ENCODE assay signal across 8 mouse cellular contexts in the genomic region with DNA sequence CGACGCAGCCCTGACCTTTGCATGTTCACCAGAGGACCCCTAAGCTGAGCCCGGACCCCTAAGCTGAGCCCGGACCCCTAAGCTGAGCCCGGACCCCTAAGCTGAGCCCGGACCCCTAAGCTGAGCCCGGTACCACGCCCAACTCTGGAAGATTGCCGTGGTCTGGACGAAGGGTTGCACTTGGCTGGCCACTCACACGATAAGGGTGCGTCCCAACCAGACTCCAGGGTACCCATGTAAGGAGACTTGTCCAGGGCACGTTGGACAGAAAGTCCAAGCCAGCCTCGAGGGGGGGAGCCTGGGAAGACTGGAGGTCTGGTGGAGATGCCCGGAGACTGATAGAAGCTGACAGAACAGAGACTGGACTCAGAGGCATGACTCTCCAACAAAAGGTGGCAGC. TPM values are rescaled to one million over a fixed set of nuclear protein-coding genes. Genes with fewer than 3 reads are reported as not detected.
A peak's percentile ranks its signal among the peaks of the same experiment; 100 is the strongest.
DNase-seq lines count a peak whose midpoint lies in the region; ATAC-seq lines count a peak whose summit lies in the region.

No protein-coding gene starts in this region.

- no peaks in the 10 kb centered on the region for H3K36me3 ChIP-seq in forebrain, embryonic 14.5 days (ENCODE audit: control insufficient read depth, insufficient read depth, low read length)
- H3K36me3 ChIP-seq in limb, embryonic 12.5 days, result no peaks in the 10 kb centered on the region
- H3K36me3 ChIP-seq in neural tube, embryonic 15.5 days, result no peaks in the 10 kb centered on the region

- peaks cover 4% of the 10 kb centered on the region for H3K4me1 ChIP-seq in forebrain, embryonic 14.5 days (ENCODE audit: control insufficient read depth, insufficient read depth, low read length)
- H3K4me1 ChIP-seq in limb, embryonic 12.5 days (replicated peaks), result peaks cover 40% of the 10 kb centered on the region
- peaks cover 29% of the 10 kb centered on the region for H3K4me1 ChIP-seq in neural tube, embryonic 15.5 days

- peak overlapping the region; percentile 99 for H3K4me2 ChIP-seq in forebrain, embryonic 14.5 days (ENCODE audit: low read length)
- peak overlapping the region; percentile 98 for H3K4me2 ChIP-seq in limb, embryonic 12.5 days
- peak overlapping the region; percentile 100 for H3K4me2 ChIP-seq in neural tube, embryonic 15.5 days

- peak overlapping the region; percentile 53 for H3K4me3 ChIP-seq in forebrain, embryonic 14.5 days (ENCODE audit: low read depth, low read length)
- peak overlapping the region; percentile 57 for H3K4me3 ChIP-seq in limb, embryonic 12.5 days (replicated peaks)
- H3K4me3 ChIP-seq in neural tube, embryonic 15.5 days (replicated peaks), result peak overlapping the region; percentile 55

- no peak overlapping the region for H3K27ac ChIP-seq in forebrain, embryonic 14.5 days (ENCODE audit: low read depth, low read length)
- H3K27ac ChIP-seq in limb, embryonic 12.5 days, result no peak overlapping the region
- no peak overlapping the region for H3K27ac ChIP-seq in neural tube, embryonic 15.5 days (replicated peaks)

- no peak for ATAC-seq in forebrain, embryonic 14.5 days
- no peak for ATAC-seq in limb, embryonic 12.5 days (ENCODE audit: insufficient number of reproducible peaks, insufficient read depth, low FRiP score, low TSS enrichment, low read depth)
- no peak for ATAC-seq in neural tube, embryonic 15.5 days (ENCODE audit: low FRiP score)
- ATAC-seq in megakaryocyte-erythroid progenitor cell, adult 5-6 weeks (replicated peaks; ENCODE audit: low FRiP score, low TSS enrichment, poor library complexity, severe bottlenecking), result no peak

- peak; percentile 53 to 62 for DNase-seq in lung, adult 18-20 months
- DNase-seq in lung, postnatal 4 days, result no peak
- DNase-seq in forebrain, embryonic 14.5 days (ENCODE audit: low spot score), result no peak
- no peak for DNase-seq in left cerebral cortex, postnatal 4 days
- DNase-seq in frontal cortex, postnatal 25 days (ENCODE audit: low spot score in 2 of 2), result no peak

- WGBS in forebrain, embryonic 14.5 days, result 22% methylated on average over 15 of the region's 15 CpGs
- WGBS in limb, embryonic 12.5 days, result 27% methylated on average over 15 of the region's 15 CpGs
- 22% methylated on average over 15 of the region's 15 CpGs for WGBS in neural tube, embryonic 15.5 days

- no peaks in the 10 kb centered on the region for H3K9me3 ChIP-seq in forebrain, embryonic 14.5 days (replicated peaks; ENCODE audit: control insufficient read depth, low read length)
- H3K9me3 ChIP-seq in limb, embryonic 12.5 days, result no peaks in the 10 kb centered on the region
- H3K9me3 ChIP-seq in neural tube, embryonic 15.5 days (replicated peaks), result no peaks in the 10 kb centered on the region

- peaks cover 13% of the 10 kb centered on the region; the same call in 1 of the 2 replicates for H3K27me3 ChIP-seq in forebrain, embryonic 14.5 days (replicated peaks; ENCODE audit: control insufficient read depth, insufficient read depth, low read length)
- H3K27me3 ChIP-seq in limb, embryonic 12.5 days, result peaks cover 65% of the 10 kb centered on the region
- H3K27me3 ChIP-seq in neural tube, embryonic 15.5 days (replicated peaks), result peaks cover 32% of the 10 kb centered on the region

- peak overlapping the region; percentile 66 for H3K9ac ChIP-seq in forebrain, embryonic 14.5 days (ENCODE audit: low read length)
- H3K9ac ChIP-seq in limb, embryonic 12.5 days (replicated peaks), result no peak overlapping the region; the same call in 1 of the 2 replicates
- no peak overlapping the region for H3K9ac ChIP-seq in neural tube, embryonic 15.5 days (replicated peaks)

- intact Hi-C loops in left cerebral cortex, postnatal 4 days (cut with DNase I), result no loop called here

RNA-seq across cellular contexts. Expression of a gene that starts 5.2 kb away (rescaled TPM):
- 6.1 and 6.4 TPM in 2 replicates for polyA plus RNA-seq in forebrain, embryonic 14.5 days (2014; fragmentation: Nextera tagmentation; extraction: Ambion mirVana)
- 2.0 and 2.2 TPM in 2 replicates for polyA plus RNA-seq in limb, embryonic 12.5 days (2016; fragmentation: Nextera tagmentation; extraction: Ambion mirVana)
- 2.6 and 3.5 TPM in 2 replicates for polyA plus RNA-seq in neural tube, embryonic 15.5 days (2015; fragmentation: Nextera tagmentation; extraction: Ambion mirVana)
- total RNA-seq in left cerebral cortex, postnatal 4 days (2021), result 1 to 10 TPM in 1 of 2 experiments, under 1 TPM in 1; 0.96 to 1.4 TPM
- total RNA-seq in megakaryocyte-erythroid progenitor cell, adult 5-6 weeks (2014; fragmentation: Nextera tagmentation), result not detected in 2 replicates
- total RNA-seq in megakaryocyte-erythroid progenitor cell, adult 5-6 weeks (2017), result not detected in 2 replicates

RNA-seq across cellular contexts. Expression of a gene that starts 21.5 kb away (rescaled TPM):
- polyA plus RNA-seq in forebrain, embryonic 14.5 days (2014; fragmentation: Nextera tagmentation; extraction: Ambion mirVana), result 7.0 and 9.7 TPM in 2 replicates
- 12.7 and 15.0 TPM in 2 replicates for polyA plus RNA-seq in limb, embryonic 12.5 days (2016; fragmentation: Nextera tagmentation; extraction: Ambion mirVana)
- polyA plus RNA-seq in neural tube, embryonic 15.5 days (2015; fragmentation: Nextera tagmentation; extraction: Ambion mirVana), result 8.2 and 8.3 TPM in 2 replicates
- 10 to 100 TPM; 15.9 to 18.5 TPM for total RNA-seq in left cerebral cortex, postnatal 4 days (2021)
- 20.9 and 41.3 TPM in 2 replicates for total RNA-seq in megakaryocyte-erythroid progenitor cell, adult 5-6 weeks (2014; fragmentation: Nextera tagmentation)
- 16.0 and 26.4 TPM in 2 replicates for total RNA-seq in megakaryocyte-erythroid progenitor cell, adult 5-6 weeks (2017)

Comparison
In these comparisons a context has a peak if more than half of its experiments do, and no peak if none do; other contexts are left out.
1. DNase-seq: peak in lung, adult 18-20 months (2 of 2); none in lung, postnatal 4 days (0 of 2), forebrain, embryonic 14.5 days (single experiment), left cerebral cortex, postnatal 4 days (single experiment) and frontal cortex, postnatal 25 days (0 of 2).
2. Peak in every context shown above with its lines, with median percentiles within 50 percentile points of each other: H3K4me2 ChIP-seq and H3K4me3 ChIP-seq.